Mouse (Mus musculus): ENCODE results near the gene Stk16.
"Not testable (repeated sequence)": the region's sequence is repeated elsewhere in the genome, so short reads cannot be mapped to it uniquely, and the experiment has no call there.

Gene Stk16

GRCm38 (mm10) chr1:75212542-75212941 is 1.9 kb downstream of the Stk16 start:
- no peak for DNase-seq (ENCODE audit: extremely low spot score, low read depth, low spot score)

- no peak for DNase-seq (ENCODE audit: extremely low spot score, low read depth, low spot score)
Measured at GRCm38 (mm10) chr1:75213096-75213495, 2.5 kb downstream of the Stk16 start.

GRCm38 (mm10) chr1:75214442-75214841 is 3.8 kb downstream of the Stk16 start:
- no peak for DNase-seq (ENCODE audit: extremely low spot score, low read depth, low spot score)

- DNase-seq (ENCODE audit: extremely low spot score, low read depth, low spot score): no peak
Measured at GRCm38 (mm10) chr1:75214886-75215285, 4.2 kb downstream of the Stk16 start.

- DNase-seq (ENCODE audit: extremely low spot score, low read depth, low spot score): no peak
Measured at GRCm38 (mm10) chr1:75215785-75216184, 5.1 kb downstream of the Stk16 start.

- no peak for DNase-seq (ENCODE audit: extremely low spot score, low read depth, low spot score)
Measured at GRCm38 (mm10) chr1:75216797-75217585, 6.4 kb downstream of the Stk16 start.

- no peak for DNase-seq (ENCODE audit: extremely low spot score, low read depth, low spot score)
Measured at GRCm38 (mm10) chr1:75217893-75218226, 7.2 kb downstream of the Stk16 start.

- DNase-seq (ENCODE audit: extremely low spot score, low read depth, low spot score): no peak
Measured at GRCm38 (mm10) chr1:75218227-75219001, 7.8 kb downstream of the Stk16 start.

- DNase-seq (ENCODE audit: extremely low spot score, low read depth, low spot score): no peak
Measured at GRCm38 (mm10) chr1:75219078-75219477, 8.4 kb downstream of the Stk16 start.

- no peak for DNase-seq (ENCODE audit: extremely low spot score, low read depth, low spot score)
Measured at GRCm38 (mm10) chr1:75219531-75219930, 8.9 kb downstream of the Stk16 start, which contains the start of gene Tuba4a. Gene Tuba4a (minus strand): TSS chr1:75219865.

- no peak for DNase-seq (ENCODE audit: extremely low spot score, low read depth, low spot score)
Measured at GRCm38 (mm10) chr1:75221538-75221937, 10.9 kb downstream of the Stk16 start.

GRCm38 (mm10) chr1:75222926-75223325 is 12.3 kb downstream of the Stk16 start:
- DNase-seq (ENCODE audit: extremely low spot score, low read depth, low spot score): no peak

- DNase-seq (ENCODE audit: extremely low spot score, low read depth, low spot score): no peak
Measured at GRCm38 (mm10) chr1:75223532-75223931, 12.9 kb downstream of the Stk16 start.

GRCm38 (mm10) chr1:75225473-75225872 is 14.8 kb downstream of the Stk16 start:
- no peak for DNase-seq (ENCODE audit: extremely low spot score, low read depth, low spot score)

- DNase-seq (ENCODE audit: extremely low spot score, low read depth, low spot score): no peak
Measured at GRCm38 (mm10) chr1:75226138-75226537, 15.5 kb downstream of the Stk16 start.

GRCm38 (mm10) chr1:75227653-75228052 is 17.0 kb downstream of the Stk16 start:
- no peak for DNase-seq (ENCODE audit: extremely low spot score, low read depth, low spot score)

- DNase-seq (ENCODE audit: extremely low spot score, low read depth, low spot score): no peak
Measured at GRCm38 (mm10) chr1:75229158-75229557, 18.5 kb downstream of the Stk16 start.

GRCm38 (mm10) chr1:75230335-75230994 is 19.8 kb downstream of the Stk16 start:
- no peak for DNase-seq (ENCODE audit: extremely low spot score, low read depth, low spot score)

GRCm38 (mm10) chr1:75231224-75231623 is 20.6 kb downstream of the Stk16 start:
- DNase-seq (ENCODE audit: extremely low spot score, low read depth, low spot score): no peak

- no peak for DNase-seq (ENCODE audit: extremely low spot score, low read depth, low spot score)
Measured at GRCm38 (mm10) chr1:75231664-75232152, 21.1 kb downstream of the Stk16 start, which contains the start of gene A630095N17Rik. Gene A630095N17Rik (minus strand): TSS chr1:75232102.

- DNase-seq (ENCODE audit: extremely low spot score, low read depth, low spot score): not testable (repeated sequence)
Measured at GRCm38 (mm10) chr1:75232489-75232888, 21.9 kb downstream of the Stk16 start.
